Mouse (Mus musculus) embryonic facial prominence, embryonic 14.5 days (tissue): ENCODE data around the gene Spsb3. TPM values are rescaled to one million over a fixed set of nuclear protein-coding genes. Genes with fewer than 3 reads are reported as not detected.
A peak's percentile ranks its signal among the peaks of the same experiment; 100 is the strongest.

Experiments
- ATAC-seq: fragments of 200-750 bp; cut with Nextera tagmentation; 2 replicates; pipeline ENCODE4 v1.8.0; 2017; ENCODE audit warnings: low read depth, moderate number of reproducible peaks, moderate TSS enrichment
- DNase-seq: peaks from one replicate; pipeline ENCODE4 v3.0.0-alpha.2; 2015; ENCODE audit warnings: low spot score
- H3K27ac ChIP-seq: fragments of 300-500 bp; sonication (generic); replicated peaks from 2 replicates; pipeline ENCODE4 v1.5.1; 2014; ENCODE audit warnings: low read depth, mild to moderate bottlenecking, low read length, moderate library complexity
- H3K27me3 ChIP-seq: fragments of 300-500 bp; sonication (generic); replicated peaks from 2 replicates; pipeline ENCODE4 v1.6.1; 2014; ENCODE audit warnings: low read length; ENCODE audit not compliant: control insufficient read depth, insufficient read depth
- H3K36me3 ChIP-seq: fragments of 300-500 bp; sonication (generic); 2 replicates; pipeline ENCODE4 v1.6.1; 2014; ENCODE audit warnings: low read length, mixed read lengths; ENCODE audit not compliant: control insufficient read depth, insufficient read depth
- H3K4me1 ChIP-seq: fragments of 300-500 bp; sonication (generic); 2 replicates; pipeline ENCODE4 v1.6.1; 2014; ENCODE audit warnings: antibody characterized with exemption, low read length; ENCODE audit not compliant: control insufficient read depth, insufficient read depth
- H3K4me2 ChIP-seq: fragments of 300-500 bp; sonication (generic); 2 replicates; pipeline ENCODE4 v1.6.1; 2014; ENCODE audit warnings: low read depth, mild to moderate bottlenecking, low read length, moderate library complexity, mixed read lengths
- H3K4me3 ChIP-seq: fragments of 300-500 bp; sonication (generic); 2 replicates; pipeline ENCODE4 v1.5.1; 2014; ENCODE audit warnings: low read depth, mild to moderate bottlenecking, low read length
- H3K9ac ChIP-seq: fragments of 300-500 bp; sonication (generic); 2 replicates; pipeline ENCODE4 v1.6.1; 2014; ENCODE audit warnings: low read depth, mild to moderate bottlenecking, low read length, moderate library complexity, mixed read lengths
- H3K9me3 ChIP-seq: fragments of 300-500 bp; sonication (generic); 2 replicates; pipeline ENCODE4 v1.6.1; 2016; ENCODE audit warnings: low read length; ENCODE audit not compliant: control insufficient read depth
- WGBS: fragments of 180-500 bp; shearing (Covaris S2); extraction: QIAGEN DNeasy Blood & Tissue Kit; methylation state at CpG from one replicate; pipeline ENCODE4 v1.1.7; 2014; 5-methylcytosine and 5-hydroxymethylcytosine counted together
- polyA plus RNA-seq: library from polyadenylated mRNA; unstranded; fragments of >200 nt; fragmentation: Nextera tagmentation; extraction: Ambion mirVana; gene quantifications from 2 replicates; pipeline ENCODE4 v1.2.1, GENCODE M21; 2014

Gene Spsb3
- polyA plus RNA-seq, 1 experiment from 2014 or later, result 40.8 TPM

DNA sequence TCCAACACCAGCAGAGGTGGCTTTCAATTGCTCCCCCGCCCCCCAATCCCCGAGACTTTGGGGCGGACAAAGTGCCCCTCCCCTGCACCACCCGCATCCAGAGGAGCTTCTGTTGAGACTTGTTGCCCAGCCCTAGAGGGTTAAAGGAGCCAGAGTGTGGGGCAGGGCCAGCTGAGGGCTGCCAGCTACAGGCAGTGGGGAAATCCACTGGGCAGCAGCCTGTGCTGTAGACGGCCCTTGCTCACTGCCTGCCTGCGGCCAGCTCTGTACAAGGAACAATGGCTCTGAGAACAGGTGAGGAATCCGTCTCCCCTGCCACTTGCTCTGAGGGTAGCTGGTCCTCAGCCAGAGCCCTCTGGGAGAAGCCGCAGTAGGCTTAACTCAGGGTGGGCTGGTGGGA, 7.9 kb upstream of the Spsb3 start:
- no peak overlapping the region for H3K9ac ChIP-seq
- WGBS, result 73% methylated on average over 8 of the region's 8 CpGs
- no peak for ATAC-seq
- no peaks in the 10 kb centered on the region for H3K27me3 ChIP-seq
- no peak overlapping the region for H3K27ac ChIP-seq
- peaks cover 12% of the 10 kb centered on the region; the same call in 1 of the 2 replicates for H3K36me3 ChIP-seq
- no peak for DNase-seq
- H3K9me3 ChIP-seq, result no peaks in the 10 kb centered on the region
- H3K4me2 ChIP-seq, result no peak overlapping the region
- no peaks in the 10 kb centered on the region for H3K4me1 ChIP-seq
- H3K4me3 ChIP-seq, result no peak overlapping the region

GRCm38 (mm10) chr17:24881738-24882440, 4.6 kb upstream of the Spsb3 start:
- Histone ChIP-seq H3K4me2 (no peak overlapping the region), H3K27ac (no peak overlapping the region), H3K36me3 (peaks cover 21% of the 10 kb centered on the region; the same call in 1 of the 2 replicates), H3K9ac (no peak overlapping the region), H3K27me3 (no peaks in the 10 kb centered on the region), H3K4me3 (no peak overlapping the region), H3K4me1 (peaks cover 5% of the 10 kb centered on the region; the same call in 1 of the 2 replicates), H3K9me3 (no peaks in the 10 kb centered on the region)
- ATAC-seq (no peak), DNase-seq (no peak)
- 34% methylated on average over 7 of the region's 7 CpGs for WGBS

- no peak overlapping the region for H3K9ac ChIP-seq
- WGBS, result 89% methylated on average over 6 of the region's 6 CpGs
- DNase-seq (no peak), ATAC-seq (no peak)
- no peak overlapping the region for H3K27ac ChIP-seq
- H3K4me3 ChIP-seq, result no peak overlapping the region
- no peaks in the 10 kb centered on the region for H3K9me3 ChIP-seq
- peaks cover 15% of the 10 kb centered on the region for H3K4me1 ChIP-seq
- peaks cover 24% of the 10 kb centered on the region; the same call in 1 of the 2 replicates for H3K36me3 ChIP-seq
- H3K27me3 ChIP-seq, result no peaks in the 10 kb centered on the region
- no peak overlapping the region for H3K4me2 ChIP-seq
These were observed 2.1 kb upstream of the Spsb3 start for GRCm38 (mm10) chr17:24884391-24884790.

- H3K27ac ChIP-seq, result no peak overlapping the region
- H3K9ac ChIP-seq, result peak overlapping the region; percentile 70
- WGBS, result 25% methylated on average over 22 of the region's 22 CpGs
- peaks cover 15% of the 10 kb centered on the region for H3K4me1 ChIP-seq
- DNase-seq (no peak), ATAC-seq (no peak)
- peak overlapping the region; percentile 90 for H3K4me2 ChIP-seq
- H3K36me3 ChIP-seq, result peaks cover 36% of the 10 kb centered on the region
- H3K9me3 ChIP-seq, result no peaks in the 10 kb centered on the region
- no peaks in the 10 kb centered on the region for H3K27me3 ChIP-seq
- H3K4me3 ChIP-seq, result peak overlapping the region; percentile 72
These were observed 898 bp upstream of the Spsb3 start for GRCm38 (mm10) chr17:24885356-24886133.

DNA sequence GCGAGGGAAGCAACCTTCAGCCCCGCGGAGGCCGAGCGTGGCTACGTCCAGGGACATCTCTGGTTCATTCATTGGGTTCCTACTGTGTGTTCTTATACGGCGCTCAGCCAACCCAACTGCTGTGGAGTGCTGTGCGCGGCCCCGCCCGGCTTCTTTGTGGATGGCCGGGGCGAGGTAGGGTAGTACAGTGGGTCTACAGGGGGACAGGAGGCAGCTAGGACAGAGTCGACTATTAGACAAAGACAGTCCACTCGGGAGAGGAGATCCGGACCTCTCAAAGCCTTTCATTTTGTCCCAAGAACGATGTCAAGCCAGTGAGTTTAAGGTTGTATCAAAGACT, 459 bp downstream of the Spsb3 start:
- Histone ChIP-seq H3K36me3 (peaks cover 48% of the 10 kb centered on the region), H3K9ac (peak overlapping the region; percentile 82), H3K27ac (peak overlapping the region; percentile 42; the same call in 1 of the 2 replicates), H3K27me3 (no peaks in the 10 kb centered on the region), H3K9me3 (no peaks in the 10 kb centered on the region), H3K4me2 (peak overlapping the region; percentile 93), H3K4me3 (peak overlapping the region; percentile 86), H3K4me1 (peaks cover 15% of the 10 kb centered on the region)
- WGBS, result under 1% methylated on average over 18 of the region's 18 CpGs
- DNase-seq, result no peak
- ATAC-seq, result peak; percentile 3; the same call in 1 of the 2 replicates

- WGBS, result 61% methylated on average over 18 of the region's 18 CpGs
- Histone ChIP-seq H3K9ac (peak overlapping the region; percentile 82), H3K4me3 (peak overlapping the region; percentile 86), H3K9me3 (no peaks in the 10 kb centered on the region), H3K4me1 (peaks cover 15% of the 10 kb centered on the region), H3K27me3 (no peaks in the 10 kb centered on the region), H3K4me2 (peak overlapping the region; percentile 93), H3K36me3 (peaks cover 52% of the 10 kb centered on the region), H3K27ac (no peak overlapping the region)
- no peak for DNase-seq
- no peak for ATAC-seq
These were observed 1.0 kb downstream of the Spsb3 start for GRCm38 (mm10) chr17:24887291-24888080.

GRCm38 (mm10) chr17:24888862-24889261, 2.4 kb downstream of the Spsb3 start:
- 92% methylated on average over 3 of the region's 3 CpGs for WGBS

More at GRCm38 (mm10) chr17:24888862-24889261, 2.4 kb downstream of the Spsb3 start:
- ATAC-seq (no peak), DNase-seq (no peak)
- peaks cover 50% of the 10 kb centered on the region for H3K36me3 ChIP-seq
- no peaks in the 10 kb centered on the region for H3K27me3 ChIP-seq
- no peak overlapping the region for H3K4me2 ChIP-seq
- no peak overlapping the region for H3K4me3 ChIP-seq
- no peaks in the 10 kb centered on the region for H3K9me3 ChIP-seq
- H3K4me1 ChIP-seq, result peaks cover 16% of the 10 kb centered on the region
- no peak overlapping the region for H3K27ac ChIP-seq
- peak overlapping the region; percentile 25 for H3K9ac ChIP-seq
